Mouse (Mus musculus) kidney, adult 2 months (tissue): ENCODE measurements at regions not wholly inside any gene's neighbourhood (a gene's known extent, or its start where the extent isn't known, plus 50 kb on each side); places are given as distances from the start of the nearest gene placed in this dataset.

Source experiments
- CTCF ChIP-seq: fragments of 200-500 bp; conservative IDR thresholded peaks from 2 replicates; pipeline ENCODE4 v1.5.1; 2011; ENCODE audit warnings: low read depth, mild to moderate bottlenecking, control low read depth, low read length, moderate library complexity, mixed read lengths; ENCODE audit not compliant: insufficient read depth, insufficient read length
- POLR2A ChIP-seq: fragments of 200-500 bp; IDR thresholded peaks from one replicate; pipeline ENCODE4 v1.6.1; 2011; ENCODE audit warnings: low read depth, low read length, control low read depth

- TF ChIP-seq POLR2A (no peak), CTCF (peak; percentile 22; the same call in 1 of the 2 replicates)
Observed at GRCm38 (mm10) chrX:143448636-143449346, 54.7 kb upstream of the Chrdl1 start.
